Mouse (Mus musculus): ENCODE results near the gene Atmin.

Atmin gene

GRCm38 (mm10) chr8:116943161-116943554 is at the start of gene Atmin:
Atmin (plus strand) TSS chr8:116943393.
- DNase-seq (ENCODE audit: low spot score in 2 of 2): peak; percentile 81 to 84

- DNase-seq (ENCODE audit: low spot score in 2 of 2): no peak
Observed at GRCm38 (mm10) chr8:116893938-116894337, 49.3 kb upstream of the Atmin start.

GRCm38 (mm10) chr8:116895521-116895920 is 47.7 kb upstream of the Atmin start:
- DNase-seq (ENCODE audit: low spot score in 2 of 2): no peak

- DNase-seq (ENCODE audit: low spot score in 2 of 2): no peak
Observed at GRCm38 (mm10) chr8:116904736-116905135, 38.5 kb upstream of the Atmin start.

- DNase-seq (ENCODE audit: low spot score in 2 of 2): no peak
Observed at GRCm38 (mm10) chr8:116905252-116905651, 37.9 kb upstream of the Atmin start.

DNA sequence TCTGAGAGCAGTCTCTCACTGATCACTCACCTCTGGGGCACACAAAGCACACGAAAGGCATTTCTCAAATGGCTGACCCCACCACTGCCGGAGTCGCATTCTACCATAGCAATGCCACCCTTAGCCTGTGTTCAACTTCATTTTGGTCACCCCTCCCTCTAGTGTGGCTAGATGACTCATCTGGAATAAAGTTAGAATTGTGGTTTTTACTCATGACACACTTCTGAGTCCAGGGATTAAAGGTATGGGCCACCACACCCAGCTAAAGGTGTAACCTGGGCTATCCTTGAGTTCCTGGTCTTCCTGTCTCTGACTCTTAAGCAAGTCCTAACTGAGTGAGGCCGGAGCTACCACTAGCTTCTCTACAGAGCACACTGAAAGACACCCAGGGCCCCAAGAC is 37.4 kb upstream of the Atmin start:
- no peak for DNase-seq (ENCODE audit: low spot score in 2 of 2)

DNA sequence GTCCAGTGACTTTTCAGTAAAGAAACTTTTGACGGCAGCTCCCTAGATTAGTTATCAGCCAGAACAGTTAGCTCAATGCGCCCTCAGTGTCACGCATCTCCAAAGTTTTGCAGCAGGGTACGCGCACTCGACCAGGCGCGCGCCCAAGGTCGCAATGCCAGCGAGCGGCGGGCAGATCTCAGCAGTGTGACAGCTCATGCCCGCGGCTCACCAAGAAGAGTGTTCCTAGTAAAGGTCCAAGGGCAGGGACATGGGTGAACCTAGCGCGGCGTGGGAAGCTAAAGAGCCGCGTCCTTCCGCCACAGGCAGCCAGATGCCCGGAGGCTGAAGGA is 22.2 kb upstream of the Atmin start:
- DNase-seq (ENCODE audit: low spot score in 2 of 2): no peak

DNA sequence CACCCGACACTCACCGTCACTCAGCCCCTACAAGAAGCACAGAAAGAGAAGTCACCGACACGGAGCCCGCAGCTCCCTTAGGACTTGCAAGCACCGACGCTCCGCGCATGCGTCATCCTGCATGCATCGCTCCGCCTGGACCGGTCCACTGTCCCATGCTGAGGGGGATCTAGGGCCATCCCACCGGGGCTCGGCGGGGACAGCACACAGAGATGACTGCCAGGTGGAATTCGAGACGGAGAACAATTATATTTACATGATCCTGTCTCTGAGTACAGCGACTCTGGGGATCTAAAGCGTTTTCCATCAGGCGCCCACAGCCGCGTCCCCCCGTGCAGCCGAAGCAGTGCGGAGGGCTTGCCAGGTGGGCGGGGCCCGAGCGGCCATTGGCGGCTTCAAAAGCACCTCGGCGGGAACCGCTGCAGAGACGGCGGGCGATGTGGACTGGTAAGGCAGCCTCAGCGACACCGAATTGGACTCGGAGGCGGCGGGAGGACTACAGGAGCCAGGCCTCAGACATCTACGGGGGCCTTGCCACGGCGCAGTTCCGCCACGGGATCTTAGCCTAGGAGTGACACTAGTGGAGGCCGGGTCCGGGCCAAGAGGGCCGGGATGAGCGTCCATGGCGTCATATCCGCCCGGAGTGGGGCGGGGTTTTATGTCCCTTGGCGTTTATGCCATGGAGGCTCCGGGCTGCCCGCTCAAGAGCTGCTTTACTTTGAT is 21.7 kb upstream of the Atmin start, which contains the start of the genes Cmc2 and Cenpn:
Cmc2 (minus strand) TSS at position 119 of the 723 bp plus-strand sequence.
Cenpn (plus strand) TSS at position 394 of the 723 bp plus-strand sequence.
- DNase-seq (ENCODE audit: low spot score in 2 of 2): peak; percentile 85 to 89

DNA sequence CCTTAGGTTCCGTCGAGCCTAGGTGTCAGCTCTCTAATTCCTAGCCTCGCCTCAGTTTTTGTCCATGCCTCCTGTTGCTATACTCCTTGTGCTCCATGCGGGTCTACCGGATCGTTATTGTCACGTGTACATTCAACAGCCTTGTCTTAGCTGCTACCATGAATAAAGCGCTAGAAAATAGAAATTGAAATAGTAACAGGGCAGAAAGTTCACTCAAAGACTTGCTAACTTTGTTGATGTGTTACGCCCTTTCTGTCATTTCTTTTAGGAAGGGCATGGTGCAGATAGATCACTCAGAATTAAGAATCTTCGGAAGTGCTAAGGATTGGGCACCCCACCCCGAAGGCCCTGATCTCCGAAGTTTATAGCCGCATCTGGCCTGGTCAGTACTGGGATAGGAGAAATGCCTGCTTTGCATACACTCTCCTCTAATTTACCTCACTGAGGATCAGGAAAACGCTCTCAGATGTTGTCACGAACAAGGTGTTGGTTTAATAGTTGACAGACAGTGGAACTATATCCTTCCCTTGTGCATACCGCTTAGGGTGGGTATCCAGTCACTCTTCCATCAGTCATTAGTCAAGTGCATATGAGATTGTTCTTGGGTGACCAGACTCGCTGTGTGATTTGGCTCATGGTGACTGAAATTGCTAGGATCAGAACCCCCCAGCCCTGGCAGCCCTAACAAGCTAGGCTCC is 21.0 kb upstream of the Atmin start:
- DNase-seq (ENCODE audit: low spot score in 2 of 2): no peak

DNA sequence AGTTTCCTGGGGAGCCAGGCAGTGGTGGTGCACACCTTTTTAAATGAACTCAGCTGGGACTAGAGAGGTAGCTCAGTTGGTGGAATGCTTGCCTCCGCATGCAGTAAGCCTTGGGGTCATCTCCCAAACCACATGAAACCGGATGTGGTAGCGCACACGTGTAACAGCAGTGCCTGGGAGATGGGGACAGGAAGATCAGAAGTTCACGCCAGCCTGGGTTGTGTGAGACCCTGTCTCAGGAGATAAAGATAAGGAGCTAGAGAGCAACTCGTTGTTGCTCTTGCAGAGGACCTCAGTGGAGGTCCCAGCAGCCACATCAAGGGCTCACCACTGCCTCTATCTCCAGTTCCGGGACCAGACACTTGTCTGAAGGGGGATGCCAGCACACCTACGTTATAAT is 19.7 kb upstream of the Atmin start:
- peak; percentile 6 to 19 for DNase-seq (ENCODE audit: low spot score in 2 of 2)

GRCm38 (mm10) chr8:116927880-116928279 is 15.3 kb upstream of the Atmin start:
- peak; percentile 38 to 42 for DNase-seq (ENCODE audit: low spot score in 2 of 2)

GRCm38 (mm10) chr8:116928588-116928987 is 14.6 kb upstream of the Atmin start:
- DNase-seq (ENCODE audit: low spot score in 2 of 2): no peak

- DNase-seq (ENCODE audit: low spot score in 2 of 2): no peak
Observed at GRCm38 (mm10) chr8:116934976-116935375, 8.2 kb upstream of the Atmin start.

DNA sequence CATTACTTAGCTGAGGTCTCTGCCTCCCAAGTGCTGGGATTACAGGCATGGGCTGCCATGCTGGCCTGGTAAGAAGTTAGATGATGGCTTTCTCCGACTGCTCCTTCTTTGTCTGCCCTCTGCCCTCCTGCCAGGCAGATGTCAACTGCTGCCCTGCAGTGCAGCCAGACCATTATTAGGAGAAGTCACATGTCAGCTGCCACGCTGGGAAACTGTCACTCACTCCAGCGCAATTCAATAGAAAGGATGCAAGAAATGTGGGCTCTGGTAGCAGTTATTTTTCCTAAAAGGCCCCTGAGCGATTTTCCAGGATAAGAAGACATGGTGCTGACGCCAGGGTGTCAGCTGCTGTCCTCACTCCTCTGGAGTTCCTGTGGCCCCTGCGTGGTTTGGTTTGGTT is 7.7 kb upstream of the Atmin start:
- DNase-seq (ENCODE audit: low spot score in 2 of 2): no peak

GRCm38 (mm10) chr8:116942284-116943058 is 722 bp upstream of the Atmin start:
- DNase-seq (ENCODE audit: low spot score in 2 of 2): no peak

GRCm38 (mm10) chr8:116943555-116944384 is 577 bp downstream of the Atmin start:
- DNase-seq (ENCODE audit: low spot score in 2 of 2): peak; percentile 10 to 12

DNA sequence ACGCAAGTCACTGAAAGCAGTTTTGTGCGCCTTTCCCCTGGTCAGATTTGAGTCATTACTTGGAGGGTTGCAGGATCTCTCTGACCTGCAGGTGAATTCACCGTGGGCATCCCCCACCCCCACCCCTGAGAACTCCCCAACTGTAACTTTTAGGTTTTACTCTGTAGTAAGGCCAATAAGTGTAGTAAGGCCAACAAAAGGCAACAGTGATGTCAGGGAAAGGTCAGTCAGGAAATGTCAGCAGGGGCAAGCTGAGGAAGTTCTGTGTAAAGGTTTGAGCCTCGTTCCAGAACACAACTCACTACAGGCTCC is 1.1 kb downstream of the Atmin start:
- DNase-seq (ENCODE audit: low spot score in 2 of 2): no peak

DNA sequence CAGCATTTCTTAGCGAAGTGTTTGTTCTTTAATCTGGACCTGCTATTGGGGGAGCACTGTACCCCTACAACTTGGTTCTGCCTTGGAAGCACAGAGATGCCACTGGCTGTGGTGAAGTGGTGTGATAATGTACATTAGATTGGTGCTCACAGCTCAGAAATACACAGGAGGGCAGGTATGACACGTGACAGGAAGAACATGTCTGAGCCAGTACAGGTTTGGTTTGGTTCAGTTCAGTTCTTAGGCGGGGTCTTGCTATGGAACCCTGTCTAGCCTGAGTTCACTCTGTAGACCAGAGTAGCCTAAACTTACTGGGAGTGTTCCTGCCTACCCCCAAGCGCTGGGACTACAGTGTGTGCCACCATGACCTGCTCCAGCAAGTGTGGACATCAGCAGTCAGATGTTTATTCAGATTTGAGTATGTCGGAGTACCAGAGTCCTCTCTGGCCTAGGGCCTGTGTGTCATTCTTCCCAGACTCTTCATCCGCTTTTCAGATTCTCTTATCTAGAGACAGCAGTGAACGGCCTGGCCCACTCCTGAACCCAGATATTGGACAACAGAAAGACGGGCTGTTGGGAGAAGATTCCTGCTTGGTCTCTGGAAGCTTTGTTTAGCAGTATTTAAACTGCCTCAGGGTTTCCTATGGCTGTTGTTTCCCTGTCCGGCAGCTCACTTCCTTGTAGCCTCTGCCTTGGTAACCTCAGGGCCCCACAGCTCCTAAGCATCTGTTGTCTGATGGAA is 2.1 kb downstream of the Atmin start:
- DNase-seq (ENCODE audit: low spot score in 2 of 2): no peak

DNA sequence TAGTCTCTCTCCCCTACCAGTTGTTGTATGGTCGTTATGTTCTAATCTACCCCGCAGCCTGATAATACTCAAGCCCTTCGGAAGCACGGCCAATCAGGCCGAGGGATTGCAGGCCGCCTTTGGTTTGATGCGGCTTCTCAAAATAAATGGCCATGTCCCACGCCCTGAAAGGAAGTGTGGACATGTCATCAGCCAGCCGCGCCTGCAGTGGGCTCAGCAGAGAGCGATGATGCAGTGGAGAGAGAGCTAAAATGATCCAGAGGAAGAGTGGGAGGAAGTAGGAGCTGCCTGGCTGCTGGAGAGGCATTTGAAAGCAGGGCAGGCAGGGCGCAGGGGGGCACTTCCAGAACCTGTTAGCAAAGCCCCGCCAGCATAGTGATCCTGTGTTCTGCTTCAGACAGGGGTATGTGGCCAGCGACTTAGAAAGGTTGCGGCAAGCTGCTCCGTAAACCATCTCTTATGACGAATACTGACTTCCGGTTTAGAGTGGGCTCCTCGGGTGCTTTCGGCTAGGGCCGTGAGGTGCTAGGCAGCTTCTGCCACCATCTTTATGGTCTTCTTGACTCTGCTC is 3.2 kb downstream of the Atmin start:
- peak; percentile 5 to 22 for DNase-seq (ENCODE audit: low spot score in 2 of 2)

- DNase-seq (ENCODE audit: low spot score in 2 of 2): no peak
Observed at GRCm38 (mm10) chr8:116946851-116947250, 3.7 kb downstream of the Atmin start.

- peak; percentile 11 to 20 for DNase-seq (ENCODE audit: low spot score in 2 of 2)
Observed at GRCm38 (mm10) chr8:116947589-116947988, 4.4 kb downstream of the Atmin start.
